Mouse (Mus musculus) gastrocnemius, adult 8-10 months (tissue): ENCODE measurements around the gene Irs3. TPM values are rescaled to one million over a fixed set of nuclear protein-coding genes. Genes with fewer than 3 reads are reported as not detected.

ENCODE experiments used
- total RNA-seq, 4 experiments: library from RNA; stranded (reverse); gene quantifications; 2 replicates each; pipeline ENCODE4 v1.2.4; 2022

The Irs3 gene
- total RNA-seq, 4 experiments from 2014 or later: 0.19 to 0.81 (median 0.25) TPM

Other genes with a start within 250 kb of the Irs3 start
- under 1 TPM in 2 of 4 experiments, not detected in 2; 0.02 to 0.54 TPM for gene Zan, start 168.7 kb downstream of the Irs3 start, total RNA-seq
- 10 to 100 TPM; 10.5 to 11.7 (median 11.2) TPM for gene Pop7, start 143.2 kb downstream of the Irs3 start, total RNA-seq
- 10 to 100 TPM; 21.2 to 25.5 (median 22.6) TPM for gene Gigyf1, start 127.2 kb downstream of the Irs3 start, total RNA-seq
- not detected for gene Epo, start 112.5 kb downstream of the Irs3 start, total RNA-seq
- gene Gnb2, start 112.2 kb downstream of the Irs3 start, total RNA-seq: 100 to 1,000 TPM; 118 to 137 (median 128) TPM
- not detected for gene Actl6b, start 92.2 kb downstream of the Irs3 start, total RNA-seq
- gene Tfr2, start 75.9 kb downstream of the Irs3 start, total RNA-seq: not detected
- 10 to 100 TPM; 10.1 to 13.6 (median 11.6) TPM for gene Mospd3, start 44.7 kb downstream of the Irs3 start, total RNA-seq
- 10 to 100 TPM; 16.2 to 35.4 (median 22.9) TPM for gene Pcolce, start 31.9 kb downstream of the Irs3 start, total RNA-seq
- under 1 TPM in 2 of 4 experiments, not detected in 2; 0.20 to 0.29 TPM for gene Fbxo24, start 16.7 kb downstream of the Irs3 start, total RNA-seq
- 10 to 100 TPM; 12.7 to 15.7 (median 14.6) TPM for gene Lrch4, start 16.6 kb downstream of the Irs3 start, total RNA-seq
- 1 to 10 TPM; 1.9 to 3.5 (median 2.5) TPM for gene Gm20605, start 16.5 kb downstream of the Irs3 start, total RNA-seq
- 1 to 10 TPM in 2 of 4 experiments, under 1 TPM in 2; 0.75 to 1.8 (median 1.1) TPM for gene Sap25, start 4.4 kb downstream of the Irs3 start, total RNA-seq
- 1 to 10 TPM; 2.4 to 4.4 (median 3.3) TPM for gene Agfg2, start 39.0 kb upstream of the Irs3 start, total RNA-seq
- gene Nyap1, start 95.9 kb upstream of the Irs3 start, total RNA-seq: under 1 TPM in 2 of 4 experiments, not detected in 2; 0.10 to 0.16 TPM
- 10 to 100 TPM; 39.6 to 68.9 (median 47.7) TPM for gene Tsc22d4, start 100.0 kb upstream of the Irs3 start, total RNA-seq
- gene Ppp1r35, start 133.1 kb upstream of the Irs3 start, total RNA-seq: 1 to 10 TPM; 4.7 to 6.0 (median 5.3) TPM
- gene Mepce, start 141.9 kb upstream of the Irs3 start, total RNA-seq: 10 to 100 TPM; 23.0 to 24.2 (median 23.3) TPM
- under 1 TPM in 2 of 4 experiments, not detected in 2; 0.24 to 0.31 TPM for gene Zcwpw1, start 142.1 kb upstream of the Irs3 start, total RNA-seq
- under 1 TPM in 1 of 4 experiments, not detected in 3; 0.21 TPM for gene Pilra, start 190.6 kb upstream of the Irs3 start, total RNA-seq
- gene Pilrb1, start 212.4 kb upstream of the Irs3 start, total RNA-seq: under 1 TPM in 1 of 4 experiments, not detected in 3; 0.79 TPM
- not detected for gene Pilrb2, start 226.1 kb upstream of the Irs3 start, total RNA-seq